Mouse (Mus musculus) myocyte (in vitro differentiated cells): ENCODE results near the gene Phb. TPM values are rescaled to one million over a fixed set of nuclear protein-coding genes. Genes with fewer than 3 reads are reported as not detected.
A peak's percentile ranks its signal among the peaks of the same experiment; 100 is the strongest.

Source experiments
- H3K27me3 ChIP-seq: one replicate; pipeline ENCODE4 v1.6.1; 2011; ENCODE audit not compliant: control insufficient read depth, insufficient read depth, insufficient read length
- H3K36me3 ChIP-seq: one replicate; pipeline ENCODE4 v1.6.1; 2011; ENCODE audit not compliant: control insufficient read depth, insufficient read depth
- H3K4me2 ChIP-seq: one replicate; pipeline ENCODE4 v1.6.1; 2011; ENCODE audit warnings: low read depth, control low read depth
- H3K4me3 ChIP-seq: one replicate; pipeline ENCODE4 v1.5.1; 2011; ENCODE audit warnings: mild to moderate bottlenecking, control low read depth, moderate library complexity
- H3K79me2 ChIP-seq: one replicate; pipeline ENCODE4 v1.6.1; 2011; ENCODE audit not compliant: control insufficient read depth, insufficient read depth
- H3ac ChIP-seq: one replicate; pipeline ENCODE4 v1.6.1; 2011; ENCODE audit not compliant: control insufficient read depth, insufficient read length
- CEBPB ChIP-seq: IDR thresholded peaks from 2 replicates; pipeline ENCODE4 v1.6.1; 2011; ENCODE audit warnings: mild to moderate bottlenecking, moderate library complexity; ENCODE audit not compliant: poor library complexity, insufficient read depth, severe bottlenecking
- E2F4 ChIP-seq: IDR thresholded peaks from one replicate; pipeline ENCODE4 v1.6.1; 2011; ENCODE audit warnings: mild to moderate bottlenecking, control low read depth, moderate library complexity; ENCODE audit not compliant: insufficient read depth
- MAX ChIP-seq: IDR thresholded peaks from one replicate; pipeline ENCODE4 v1.6.1; 2011; ENCODE audit warnings: low read depth, mild to moderate bottlenecking, control low read depth
- MYOD1 ChIP-seq, 3 experiments: IDR thresholded peaks; one replicate each; pipeline ENCODE4 v1.6.1; 2011; ENCODE audit warnings: control low read depth in 2 of 3, low read depth in 2 of 3, mild to moderate bottlenecking in 2 of 3, moderate library complexity in 1 of 3; ENCODE audit not compliant: insufficient read length in 2 of 3, control insufficient read depth in 1 of 3
- MYOG ChIP-seq, 3 experiments: IDR thresholded peaks; one replicate each; pipeline ENCODE4 v1.6.1; 2011; ENCODE audit warnings: control low read depth in 2 of 3, low read depth in 2 of 3, mild to moderate bottlenecking in 2 of 3; ENCODE audit not compliant: insufficient read length in 2 of 3, control insufficient read depth in 1 of 3, insufficient read depth in 1 of 3
- POLR2A ChIP-seq: IDR thresholded peaks from one replicate; pipeline ENCODE4 v1.6.1; 2011; ENCODE audit warnings: low read depth, mild to moderate bottlenecking, control low read depth, moderate library complexity; ENCODE audit not compliant: insufficient read length
- POLR2AphosphoS2 ChIP-seq: IDR thresholded peaks from one replicate; pipeline ENCODE4 v1.6.1; 2011; ENCODE audit warnings: low read depth, control low read depth; ENCODE audit not compliant: insufficient read length
- REST ChIP-seq: IDR thresholded peaks from one replicate; pipeline ENCODE4 v1.6.1; 2011; ENCODE audit warnings: mild to moderate bottlenecking, control low read depth, moderate library complexity; ENCODE audit not compliant: insufficient read depth, insufficient read length
- SRF ChIP-seq: IDR thresholded peaks from one replicate; pipeline ENCODE4 v1.6.1; 2011; ENCODE audit warnings: low read depth; ENCODE audit not compliant: control insufficient read depth, insufficient read length
- TCF12 ChIP-seq: IDR thresholded peaks from one replicate; pipeline ENCODE4 v1.6.1; 2011; ENCODE audit warnings: mild to moderate bottlenecking, control low read depth; ENCODE audit not compliant: poor library complexity, insufficient read depth, severe bottlenecking
- TCF3 ChIP-seq: IDR thresholded peaks from one replicate; pipeline ENCODE4 v1.6.1; 2011; ENCODE audit warnings: low read depth, control low read depth; ENCODE audit not compliant: insufficient read length
- USF1 ChIP-seq: IDR thresholded peaks from one replicate; pipeline ENCODE4 v1.6.1; 2011; ENCODE audit warnings: low read depth, mild to moderate bottlenecking, control low read depth, moderate library complexity
- polyA plus RNA-seq: library from polyadenylated mRNA; unstranded; fragments of >200 nt; fragmentation: generic; extraction: Trizol; gene quantifications from one replicate; pipeline ENCODE4 v1.2.1, GENCODE M21; 2012; ENCODE audit warnings: missing spikeins

Gene Phb
- 343 TPM for polyA plus RNA-seq

GRCm38 (mm10) chr11:95666529-95667149 lies at the start of gene Phb:
TSS of gene Phb (plus strand) at chr11:95666957.
- TF ChIP-seq REST = no peak
- TF ChIP-seq CEBPB = no peak
- no peak for TF ChIP-seq E2F4
- TF ChIP-seq SRF = no peak
- TF ChIP-seq POLR2A = peak; percentile 73
- peak; percentile 77 for TF ChIP-seq POLR2AphosphoS2
- TF ChIP-seq USF1 = peak; percentile 66
- TF ChIP-seq MAX = peak; percentile 77
- Histone ChIP-seq H3K4me2 (peak within 1 kb of the TSS; percentile 93), H3K4me3 (peak within 1 kb of the TSS; percentile 65), H3K79me2 (peaks cover 24% of the 10 kb centered on the region), H3ac (peak within 1 kb of the TSS; percentile 48), H3K36me3 (no peaks in the 10 kb centered on the region), H3K27me3 (peaks cover 16% of the 10 kb centered on the region)

GRCm38 (mm10) chr11:95617785-95618465 lies 48.8 kb upstream of the Phb start:
- peaks cover 58% of the 10 kb centered on the region for H3K27me3 ChIP-seq
- no peaks in the 10 kb centered on the region for H3K36me3 ChIP-seq
- H3ac ChIP-seq = no peak overlapping the region
- peak overlapping the region; percentile 67 for H3K4me2 ChIP-seq
- no peak overlapping the region for H3K4me3 ChIP-seq
- no peaks in the 10 kb centered on the region for H3K79me2 ChIP-seq
- no peak for TF ChIP-seq TCF3

GRCm38 (mm10) chr11:95619081-95619480 lies 47.7 kb upstream of the Phb start:
- Histone ChIP-seq H3ac (no peak overlapping the region), H3K4me3 (no peak overlapping the region), H3K27me3 (peaks cover 58% of the 10 kb centered on the region), H3K36me3 (no peaks in the 10 kb centered on the region), H3K79me2 (no peaks in the 10 kb centered on the region), H3K4me2 (no peak overlapping the region)
- TF ChIP-seq TCF12 = no peak
- TF ChIP-seq MAX = no peak
- no peak for TF ChIP-seq TCF3

GRCm38 (mm10) chr11:95619886-95620444 lies 46.8 kb upstream of the Phb start:
- no peak overlapping the region for H3ac ChIP-seq
- TF ChIP-seq E2F4 = no peak
- no peak for TF ChIP-seq TCF12
- no peak for TF ChIP-seq MYOG (IDR thresholded peaks at IDR 0.05; ENCODE audit: control insufficient read depth in 1 of 3, insufficient read depth in 1 of 3, insufficient read length in 2 of 3, low read depth in 2 of 3)
- no peak for TF ChIP-seq MAX
- no peak for TF ChIP-seq TCF3
- TF ChIP-seq SRF = no peak
- TF ChIP-seq CEBPB = no peak
- TF ChIP-seq POLR2A = no peak
- TF ChIP-seq USF1 = no peak
- no peak for TF ChIP-seq POLR2AphosphoS2
- no peak for TF ChIP-seq REST
- TF ChIP-seq MYOD1 (IDR thresholded peaks at IDR 0.05; ENCODE audit: control insufficient read depth in 1 of 3, insufficient read length in 2 of 3, low read depth in 2 of 3) = no peak
- no peaks in the 10 kb centered on the region for H3K79me2 ChIP-seq
- no peak overlapping the region for H3K4me3 ChIP-seq
- no peaks in the 10 kb centered on the region for H3K36me3 ChIP-seq
- H3K27me3 ChIP-seq = peaks cover 58% of the 10 kb centered on the region
- no peak overlapping the region for H3K4me2 ChIP-seq

GRCm38 (mm10) chr11:95621010-95621409 lies 45.7 kb upstream of the Phb start:
- Histone ChIP-seq H3ac (no peak overlapping the region), H3K79me2 (no peaks in the 10 kb centered on the region), H3K4me3 (no peak overlapping the region), H3K4me2 (no peak overlapping the region), H3K36me3 (no peaks in the 10 kb centered on the region), H3K27me3 (peaks cover 50% of the 10 kb centered on the region)
- TF ChIP-seq TCF12 = no peak
- TF ChIP-seq POLR2AphosphoS2 = no peak
- no peak for TF ChIP-seq POLR2A
- TF ChIP-seq MYOG (IDR thresholded peaks at IDR 0.05; ENCODE audit: control insufficient read depth in 1 of 3, insufficient read depth in 1 of 3, insufficient read length in 2 of 3, low read depth in 2 of 3) = no peak
- TF ChIP-seq MAX = no peak
- no peak for TF ChIP-seq USF1
- no peak for TF ChIP-seq CEBPB
- TF ChIP-seq TCF3 = no peak
- TF ChIP-seq REST = no peak
